Mouse (Mus musculus) NIH3T3 (cell line): ENCODE measurements at regions not wholly inside any gene's neighbourhood (a gene's known extent, or its start where the extent isn't known, plus 50 kb on each side); places are given as distances from the start of the nearest gene placed in this dataset.

Source experiments
- DNase-seq: peaks from one replicate; pipeline ENCODE4 v3.0.0-alpha.2; 2012; ENCODE audit warnings: low read depth

GRCm38 (mm10) chr8:113250264-113250663 is 385.1 kb upstream of the Mon1b start:
- DNase-seq = no peak

- no peak for DNase-seq
Measured at GRCm38 (mm10) chr8:113254076-113254475, 381.3 kb upstream of the Mon1b start.

- DNase-seq = no peak
Measured at GRCm38 (mm10) chr8:113259477-113259876, 375.9 kb upstream of the Mon1b start.

GRCm38 (mm10) chr8:113263296-113263695 is 372.1 kb upstream of the Mon1b start:
- no peak for DNase-seq

GRCm38 (mm10) chr8:113271262-113271661 is 364.1 kb upstream of the Mon1b start:
- DNase-seq = no peak

- no peak for DNase-seq
Measured at GRCm38 (mm10) chr8:113300273-113300843, 335.0 kb upstream of the Mon1b start.

- no peak for DNase-seq
Measured at GRCm38 (mm10) chr8:113303426-113303825, 332.0 kb upstream of the Mon1b start.

GRCm38 (mm10) chr8:113317169-113317568 is 318.2 kb upstream of the Mon1b start:
- no peak for DNase-seq

GRCm38 (mm10) chr8:113331576-113331975 is 303.8 kb upstream of the Mon1b start:
- no peak for DNase-seq

- DNase-seq = no peak
Measured at GRCm38 (mm10) chr8:113341306-113341705, 294.1 kb upstream of the Mon1b start.

- no peak for DNase-seq
Measured at GRCm38 (mm10) chr8:113361900-113362299, 273.5 kb upstream of the Mon1b start.

GRCm38 (mm10) chr8:113364181-113364580 is 271.2 kb upstream of the Mon1b start:
- DNase-seq = no peak

- no peak for DNase-seq
Measured at GRCm38 (mm10) chr8:113383517-113383916, 251.9 kb upstream of the Mon1b start.

- no peak for DNase-seq
Measured at GRCm38 (mm10) chr8:113383974-113384373, 251.4 kb upstream of the Mon1b start.

- DNase-seq = no peak
Measured at GRCm38 (mm10) chr8:113389504-113389903, 245.9 kb upstream of the Mon1b start.

- no peak for DNase-seq
Measured at GRCm38 (mm10) chr8:113390038-113390437, 245.3 kb upstream of the Mon1b start.

- DNase-seq = no peak
Measured at GRCm38 (mm10) chr8:113394319-113394718, 241.1 kb upstream of the Mon1b start.

GRCm38 (mm10) chr8:113405158-113405557 is 230.2 kb upstream of the Mon1b start:
- no peak for DNase-seq

GRCm38 (mm10) chr8:113419352-113419751 is 216.0 kb upstream of the Mon1b start:
- no peak for DNase-seq

- DNase-seq = no peak
Measured at GRCm38 (mm10) chr8:113422651-113423050, 212.7 kb upstream of the Mon1b start.

GRCm38 (mm10) chr8:113439088-113439487 is 196.3 kb upstream of the Mon1b start:
- no peak for DNase-seq

GRCm38 (mm10) chr8:113454022-113454421 is 181.4 kb upstream of the Mon1b start:
- no peak for DNase-seq

GRCm38 (mm10) chr8:113464625-113465024 is 170.8 kb upstream of the Mon1b start:
- no peak for DNase-seq

- no peak for DNase-seq
Measured at GRCm38 (mm10) chr8:113465156-113465555, 170.2 kb upstream of the Mon1b start.

- no peak for DNase-seq
Measured at GRCm38 (mm10) chr8:113466683-113467082, 168.7 kb upstream of the Mon1b start.
